Mouse (Mus musculus) heart, adult 2 months (tissue): ENCODE measurements around the gene Frzb. TPM values are rescaled to one million over a fixed set of nuclear protein-coding genes. Genes with fewer than 3 reads are reported as not detected.
A peak's percentile ranks its signal among the peaks of the same experiment; 100 is the strongest.

ENCODE experiments used
- DNase-seq, 2 experiments: peaks; one replicate each; pipeline ENCODE4 v3.0.0; 2021
- H3K27ac ChIP-seq: fragments of 200-600 bp; 2 replicates; pipeline ENCODE4 v1.8.1; 2022
- H3K27me3 ChIP-seq: fragments of 200-500 bp; 2 replicates; pipeline ENCODE4 v1.6.1; 2012; ENCODE audit warnings: mild to moderate bottlenecking, low read length, inconsistent platforms, mixed read lengths; ENCODE audit not compliant: control insufficient read depth, insufficient read depth
- H3K36me3 ChIP-seq: fragments of 200-500 bp; 2 replicates; pipeline ENCODE4 v1.6.1; 2012; ENCODE audit warnings: low read length, inconsistent platforms; ENCODE audit not compliant: control insufficient read depth, insufficient read depth
- H3K4me1 ChIP-seq: fragments of 200-500 bp; 2 replicates; pipeline ENCODE4 v1.6.1; 2011; ENCODE audit warnings: low read length; ENCODE audit not compliant: control insufficient read depth, insufficient read depth
- H3K4me3 ChIP-seq: fragments of 200-600 bp; 2 replicates; pipeline ENCODE4 v1.8.1; 2022
- H3K79me2 ChIP-seq: fragments of 200-500 bp; replicated peaks from 2 replicates; pipeline ENCODE4 v1.6.1; 2012; ENCODE audit warnings: mild to moderate bottlenecking, inconsistent platforms, low read length, moderate library complexity, mixed read lengths; ENCODE audit not compliant: control insufficient read depth, insufficient read depth
- H3K9ac ChIP-seq: fragments of 200-500 bp; 2 replicates; pipeline ENCODE4 v1.6.1; 2012; ENCODE audit warnings: low read depth, mild to moderate bottlenecking, control low read depth, inconsistent platforms, low read length, mixed read lengths
- CTCF ChIP-seq: fragments of 200-600 bp; IDR thresholded peaks from 2 replicates; pipeline ENCODE4 v1.8.1; 2022; ENCODE audit warnings: antibody characterized with exemption, mild to moderate bottlenecking, moderate library complexity
- EP300 ChIP-seq: fragments of 200-500 bp; IDR thresholded peaks from 2 replicates; pipeline ENCODE4 v1.6.1; 2011; ENCODE audit warnings: low read depth, low read length, control low read depth; ENCODE audit not compliant: insufficient read depth
- POLR2A ChIP-seq: fragments of 200-500 bp; IDR thresholded peaks from 2 replicates; pipeline ENCODE4 v1.6.1; 2011; ENCODE audit warnings: mild to moderate bottlenecking, low read depth, low read length, control low read depth; ENCODE audit not compliant: insufficient read depth
- WGBS: fragments of 180-500 bp; shearing (Covaris S2); methylation state at CpG from one replicate; pipeline ENCODE4 v1.1.7; 2018; 5-methylcytosine and 5-hydroxymethylcytosine counted together
- intact Hi-C: fragments of 180-260 bp; cut with DNase I; formaldehyde crosslinking; loops from one replicate; pipeline ENCODE4 v1.15.1; 2025
- polyA plus RNA-seq: library from polyadenylated mRNA; depleted of rRNA; stranded (reverse); fragments of >200 nt; gene quantifications from 2 replicates; pipeline ENCODE4 v1.2.3, GENCODE M21; 2012; rRNA removed
- total RNA-seq, 2 experiments: library from RNA; stranded (reverse); gene quantifications; 2 replicates each; pipeline ENCODE4 v1.2.3; 2021

Frzb gene
- total and polyA plus RNA-seq, 3 experiments = 2.8 to 6.0 (median 5.7) TPM

DNA sequence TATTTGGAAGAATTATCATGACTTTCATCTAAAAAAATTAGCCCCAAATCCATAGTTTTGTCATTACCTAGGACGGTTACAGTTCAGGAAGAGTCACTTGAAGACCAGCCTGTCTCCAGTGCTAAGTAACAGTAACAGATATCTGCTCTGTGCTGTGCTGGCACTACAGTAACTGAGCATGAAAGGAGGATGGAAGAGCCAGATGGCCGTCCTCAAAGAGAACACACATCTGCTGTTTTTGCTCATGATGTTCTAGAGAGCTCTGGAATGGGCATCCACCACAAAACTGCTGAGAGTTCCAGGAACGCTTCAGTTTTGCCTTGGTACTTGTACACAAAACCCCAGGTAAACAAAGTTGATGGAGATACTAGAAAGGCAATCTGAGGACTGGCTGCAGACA is 59.1 kb downstream of the Frzb start:
- Histone ChIP-seq H3K36me3 (no peaks in the 10 kb centered on the region), H3K27me3 (no peaks in the 10 kb centered on the region), H3K27ac (no peak overlapping the region), H3K4me1 (peaks cover 1% of the 10 kb centered on the region), H3K4me3 (no peak overlapping the region), H3K79me2 (no peaks in the 10 kb centered on the region), H3K9ac (no peak overlapping the region)
- DNase-seq = peak in 1 of 2 experiments; percentile 5
- TF ChIP-seq POLR2A = no peak
- TF ChIP-seq EP300 = no peak
- TF ChIP-seq CTCF = no peak
- WGBS = 65% methylated on average over 3 of the region's 3 CpGs
- intact Hi-C loops = no loop called here

DNA sequence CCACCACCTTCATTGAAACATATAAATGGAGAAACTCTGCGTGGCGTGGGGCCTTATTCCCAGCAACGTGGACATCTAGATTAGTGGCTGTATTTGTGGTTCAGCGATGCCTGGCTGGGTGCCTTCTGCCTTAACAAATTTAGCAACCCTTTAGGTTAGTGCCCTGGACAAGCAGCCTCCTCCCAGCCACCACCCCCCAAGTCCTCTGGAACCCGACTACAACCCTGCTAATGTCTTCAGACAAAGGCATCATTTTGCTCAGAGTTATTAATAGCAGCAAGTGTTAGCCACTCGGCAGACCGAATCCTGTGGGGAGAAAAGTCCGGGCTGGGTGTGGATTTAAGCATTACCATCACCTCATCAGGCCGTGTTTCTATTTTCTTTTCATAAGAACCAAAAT is 59.8 kb downstream of the Frzb start:
- 46% methylated on average over 9 of the region's 9 CpGs for WGBS
- DNase-seq = peak in 1 of 2 experiments; percentile 10

DNA sequence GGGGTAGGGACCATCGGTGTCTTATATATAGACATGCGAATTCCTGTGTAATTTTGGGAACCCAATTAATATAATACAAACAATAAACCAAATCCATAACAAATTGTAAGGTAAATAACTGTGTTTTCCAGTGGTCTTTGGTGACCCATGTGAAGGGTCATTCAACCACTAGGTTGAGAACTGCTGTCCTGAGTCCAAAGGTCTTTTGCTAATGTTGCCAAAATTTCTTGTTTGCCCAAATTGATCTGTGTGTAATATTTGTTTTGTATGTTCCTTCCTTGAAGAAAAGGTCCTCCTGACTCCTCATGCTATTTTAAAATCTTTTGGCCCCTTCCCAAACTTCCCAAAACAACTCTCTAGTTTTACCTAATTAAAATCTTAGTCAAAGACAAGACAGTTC is 61.2 kb downstream of the Frzb start:
- Histone ChIP-seq H3K9ac (no peak overlapping the region), H3K27me3 (no peaks in the 10 kb centered on the region), H3K4me1 (peaks cover 1% of the 10 kb centered on the region), H3K27ac (no peak overlapping the region), H3K79me2 (no peaks in the 10 kb centered on the region), H3K4me3 (no peak overlapping the region), H3K36me3 (no peaks in the 10 kb centered on the region)
- intact Hi-C loops = no loop called here
- no peak for DNase-seq
- 96% methylated on average over 2 of the region's 2 CpGs for WGBS
- TF ChIP-seq EP300 (no peak), CTCF (no peak), POLR2A (no peak)

More for the DNA sequence above, 59.8 kb downstream of the Frzb start:
- no peaks in the 10 kb centered on the region for H3K27me3 ChIP-seq
- no peaks in the 10 kb centered on the region for H3K36me3 ChIP-seq
- H3K4me3 ChIP-seq = no peak overlapping the region
- H3K79me2 ChIP-seq = no peaks in the 10 kb centered on the region
- no peak overlapping the region for H3K9ac ChIP-seq
- no peak overlapping the region for H3K27ac ChIP-seq
- no peak for TF ChIP-seq CTCF
- no peak for TF ChIP-seq POLR2A
- no peak for TF ChIP-seq EP300
- intact Hi-C loops = no loop called here
- H3K4me1 ChIP-seq = peaks cover 1% of the 10 kb centered on the region

DNA sequence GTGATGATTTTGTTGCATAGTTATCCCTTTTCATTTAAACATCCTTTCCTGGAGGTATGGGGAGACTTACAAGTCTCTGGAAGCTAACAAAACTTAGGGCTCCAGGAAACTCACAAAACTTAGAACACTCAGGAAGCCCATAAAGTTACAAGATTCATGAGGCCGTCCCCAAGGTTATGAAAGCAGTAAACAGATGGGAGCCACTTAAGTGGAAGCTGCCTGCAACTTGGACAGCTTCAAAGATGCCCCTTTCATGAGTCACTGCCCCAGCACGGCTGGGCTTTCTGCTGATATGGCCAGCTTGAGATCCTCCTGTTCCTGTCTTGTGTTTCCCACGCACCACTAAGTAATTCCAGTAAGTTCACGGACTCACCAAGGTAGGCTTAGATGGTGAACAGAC is 63.0 kb downstream of the Frzb start:
- Histone ChIP-seq H3K27me3 (no peaks in the 10 kb centered on the region), H3K36me3 (no peaks in the 10 kb centered on the region), H3K4me3 (no peak overlapping the region), H3K9ac (no peak overlapping the region), H3K4me1 (peaks cover 1% of the 10 kb centered on the region), H3K27ac (no peak overlapping the region), H3K79me2 (no peaks in the 10 kb centered on the region)
- peak in 1 of 2 experiments; percentile 8 for DNase-seq
- no peak for TF ChIP-seq EP300
- WGBS = 30% methylated on average over 4 of the region's 4 CpGs
- intact Hi-C loops = no loop called here

DNA sequence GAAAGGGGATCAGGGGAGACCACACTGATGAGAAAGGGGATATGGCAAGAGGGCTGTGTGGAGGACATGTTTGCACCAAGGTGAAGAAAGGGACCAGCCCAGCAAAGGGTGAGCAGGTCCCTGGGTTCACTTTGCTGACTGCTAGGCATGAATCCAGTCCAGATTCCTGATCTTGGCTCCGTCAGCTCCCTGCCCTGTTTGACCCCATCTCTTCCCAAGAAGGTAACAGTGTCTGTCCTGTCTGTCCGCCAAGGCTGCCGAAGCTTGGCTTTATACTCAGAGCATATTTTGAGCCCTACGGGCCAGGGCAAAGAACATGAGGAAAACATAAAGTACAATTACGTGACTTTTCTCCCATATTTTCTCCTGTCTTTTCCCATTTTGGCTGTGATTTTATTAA is 67.6 kb downstream of the Frzb start:
- DNase-seq = peak in 1 of 2 experiments; percentile 18
- H3K4me3 ChIP-seq = no peak overlapping the region
- no peaks in the 10 kb centered on the region for H3K36me3 ChIP-seq
- TF ChIP-seq EP300 (no peak), CTCF (no peak)
- no peak overlapping the region for H3K9ac ChIP-seq
- 51% methylated on average over 5 of the region's 5 CpGs for WGBS
- intact Hi-C loops = no loop called here
- H3K79me2 ChIP-seq = no peaks in the 10 kb centered on the region
- no peak overlapping the region for H3K27ac ChIP-seq
- no peaks in the 10 kb centered on the region for H3K27me3 ChIP-seq
- no peaks in the 10 kb centered on the region for H3K4me1 ChIP-seq

DNA sequence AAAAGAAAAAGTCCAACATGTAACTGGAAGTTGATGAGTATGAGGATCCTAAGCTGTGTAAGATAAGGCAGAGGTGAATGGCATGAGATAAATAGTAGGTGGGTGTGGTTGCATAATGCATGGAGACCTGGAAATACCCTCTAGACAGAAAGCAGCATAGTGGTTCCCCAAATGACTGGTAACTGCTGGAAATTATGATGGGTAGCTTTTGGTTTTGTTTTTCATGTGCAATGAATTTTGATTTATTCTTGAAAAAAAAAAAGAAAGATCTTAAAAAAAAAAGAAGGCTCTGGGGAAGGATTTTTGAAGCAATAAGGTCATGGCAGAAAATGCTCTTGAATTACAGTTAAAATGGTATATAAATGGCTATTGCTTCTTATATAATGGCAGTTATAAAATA is 72.5 kb downstream of the Frzb start:
- DNase-seq = no peak
- Histone ChIP-seq H3K27me3 (no peaks in the 10 kb centered on the region), H3K9ac (no peak overlapping the region), H3K79me2 (no peaks in the 10 kb centered on the region), H3K27ac (no peak overlapping the region), H3K4me3 (no peak overlapping the region), H3K36me3 (no peaks in the 10 kb centered on the region), H3K4me1 (no peaks in the 10 kb centered on the region)
- TF ChIP-seq POLR2A = no peak
- intact Hi-C loops = no loop called here

DNA sequence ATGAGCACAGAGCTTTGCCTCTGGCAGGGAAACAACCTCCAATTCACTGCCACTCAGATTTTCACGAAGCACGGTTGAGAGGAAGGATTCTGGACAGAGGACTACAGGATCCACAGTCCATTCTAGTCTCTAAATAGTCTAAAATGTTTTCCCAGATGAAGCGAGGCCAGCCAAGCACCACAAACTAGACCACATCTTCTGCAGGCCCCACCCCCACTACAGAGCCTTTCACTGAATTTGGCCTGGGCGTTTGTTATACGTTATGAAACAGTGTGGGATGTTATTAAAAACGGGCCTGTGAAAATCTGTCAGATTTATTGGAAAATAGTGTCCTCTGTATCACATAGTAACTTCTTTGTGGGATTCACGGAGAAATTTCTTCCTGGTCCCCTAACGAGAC is 76.0 kb downstream of the Frzb start:
- Histone ChIP-seq H3K4me3 (no peak overlapping the region), H3K36me3 (no peaks in the 10 kb centered on the region), H3K4me1 (no peaks in the 10 kb centered on the region), H3K27me3 (no peaks in the 10 kb centered on the region), H3K79me2 (no peaks in the 10 kb centered on the region), H3K9ac (no peak overlapping the region), H3K27ac (no peak overlapping the region)
- no peak for DNase-seq
- intact Hi-C loops = no loop called here
- TF ChIP-seq EP300 (no peak), CTCF (no peak), POLR2A (no peak)
- WGBS = 78% methylated on average over 8 of the region's 8 CpGs

Other genes starting within 250 kb of the Frzb start
- gene Prdx6b, start 155.2 kb downstream of the Frzb start, total RNA-seq = not detected
- gene Prdx6b, start 155.2 kb downstream of the Frzb start, polyA plus RNA-seq = 0.06 TPM in 1 of 2 replicates, not detected in the other
- gene Dnajc10, start 132.2 kb downstream of the Frzb start, total RNA-seq = 10 to 100 TPM; 32.6 to 33.9 TPM
- gene Dnajc10, start 132.2 kb downstream of the Frzb start, polyA plus RNA-seq = 12.9 and 23.5 TPM in 2 replicates
- gene Nckap1, start 133.8 kb upstream of the Frzb start, total RNA-seq = 10 to 100 TPM; 60.1 to 63.6 TPM
- 21.9 and 44.6 TPM in 2 replicates for gene Nckap1, start 133.8 kb upstream of the Frzb start, polyA plus RNA-seq
- gene Dusp19, start 169.4 kb upstream of the Frzb start, total RNA-seq = 1 to 10 TPM; 8.9 to 9.1 TPM
- gene Dusp19, start 169.4 kb upstream of the Frzb start, polyA plus RNA-seq = 5.4 and 8.8 TPM in 2 replicates
- 1 to 10 TPM; 6.0 to 6.5 TPM for gene Nup35, start 169.6 kb upstream of the Frzb start, total RNA-seq
- 9.7 and 11.3 TPM in 2 replicates for gene Nup35, start 169.6 kb upstream of the Frzb start, polyA plus RNA-seq